Mouse (Mus musculus) urinary bladder, postnatal 14 days (tissue): ENCODE data around the gene Otos.

Source experiments
- DNase-seq: peaks from one replicate; pipeline ENCODE4 v3.0.0; 2021; ENCODE audit warnings: low spot score

Gene Otos

GRCm38 (mm10) chr1:92607711-92608110 is 40.9 kb downstream of the Otos start:
- DNase-seq: no peak

DNA sequence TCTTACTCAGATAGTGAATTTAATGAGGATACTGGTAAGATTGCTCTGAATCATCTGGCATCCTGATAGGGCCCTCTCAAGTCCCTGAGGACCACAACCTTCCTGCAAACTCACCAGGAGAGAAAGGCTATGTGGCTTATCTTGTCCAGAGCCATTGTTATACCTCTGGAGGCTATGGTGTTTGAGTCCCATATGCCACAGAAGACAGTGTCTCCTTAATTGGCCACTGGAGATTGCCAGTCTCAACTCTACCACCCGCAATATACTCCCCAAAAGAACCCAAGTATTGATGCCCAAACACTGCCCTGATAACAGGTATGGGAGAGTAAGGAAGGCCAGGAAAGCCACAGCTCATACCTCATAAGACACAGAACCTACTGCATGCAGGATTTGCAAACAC is 43.2 kb downstream of the Otos start, which contains the start of gene Olfr1410:
Gene Olfr1410, plus strand, starts transcription at position 301 of the 400 bp plus-strand sequence.
- DNase-seq: no peak

DNA sequence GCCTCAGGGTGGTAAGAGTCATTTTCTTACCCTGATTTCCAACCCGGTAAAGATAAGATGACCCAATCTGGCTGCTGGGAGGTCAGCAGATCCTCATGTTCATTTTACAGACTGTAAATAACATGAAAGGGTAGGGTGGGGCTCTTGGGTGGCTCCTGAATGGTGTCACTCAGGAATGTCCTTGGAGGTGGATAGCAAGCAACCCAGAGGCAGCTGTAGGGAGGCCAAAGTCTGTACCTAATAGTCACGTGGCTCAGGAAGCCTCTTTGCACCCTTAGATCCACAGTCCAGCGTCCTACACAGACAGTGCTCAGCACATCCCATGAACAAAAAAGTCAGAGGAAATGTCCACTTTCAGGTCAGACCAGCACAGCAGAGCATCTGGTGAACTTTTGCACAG is 52.6 kb downstream of the Otos start:
- DNase-seq: no peak
